Mouse (Mus musculus) adrenal gland, adult 8-10 months (tissue): ENCODE data around the gene Fkbp11. TPM values are rescaled to one million over a fixed set of nuclear protein-coding genes. Genes with fewer than 3 reads are reported as not detected.
"Not testable (repeated sequence)": the region's sequence is repeated elsewhere in the genome, so short reads cannot be mapped to it uniquely, and the experiment has no call there.

Source experiments
- DNase-seq: peaks from one replicate; pipeline ENCODE4 v3.0.0; 2022
- total RNA-seq, 4 experiments: library from RNA; stranded (reverse); gene quantifications; 2 replicates each; pipeline ENCODE4 v1.2.4; 2022

The Fkbp11 gene
- 10 to 100 TPM in 1 of 4 experiments, 1 to 10 TPM in 3; 7.1 to 14.4 (median 9.8) TPM for total RNA-seq

DNA sequence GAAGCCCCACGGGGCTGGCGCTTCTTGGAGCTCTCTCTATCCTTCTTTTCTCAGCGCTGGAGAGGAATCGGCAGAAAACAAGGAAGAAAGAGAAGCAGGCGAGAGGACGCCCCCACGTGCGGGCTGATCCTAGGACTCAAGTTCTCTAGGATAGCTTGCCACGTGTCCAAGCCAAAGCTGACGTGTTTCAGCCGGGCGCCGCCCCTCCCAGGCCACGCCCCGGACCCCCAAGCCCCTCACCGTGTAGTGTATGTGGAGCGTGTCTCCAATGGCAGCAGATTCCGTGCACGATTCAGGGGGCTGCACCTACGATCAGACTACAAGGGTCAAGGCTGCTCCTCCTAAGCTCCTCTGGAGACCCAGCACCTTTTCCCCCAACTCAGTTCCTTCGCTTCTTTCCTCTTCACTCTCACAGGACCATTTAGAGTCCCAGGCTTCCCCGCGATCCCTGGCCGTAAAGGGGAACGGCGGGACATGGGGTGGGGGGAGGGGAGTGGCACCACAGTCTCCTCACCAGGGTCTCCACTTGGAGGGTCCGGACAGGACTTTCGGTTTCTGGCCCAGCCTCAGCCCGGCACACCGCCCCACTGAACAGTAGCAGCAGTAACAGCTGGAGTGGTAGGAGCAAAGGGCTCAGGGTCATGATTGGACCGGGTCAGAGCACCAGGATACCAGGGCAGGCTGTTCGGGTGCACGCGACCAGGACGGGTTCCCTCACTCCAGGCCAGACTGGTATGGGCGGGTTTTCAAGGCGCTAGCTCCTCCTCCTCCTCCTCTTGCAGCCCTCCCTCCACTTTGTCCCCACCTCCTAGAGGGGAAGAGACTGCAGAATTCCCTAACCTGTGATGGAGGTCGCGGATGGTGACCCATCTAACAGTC lies at the start of gene Fkbp11:
Gene Fkbp11, minus strand, starts transcription at position 756 of the 879 bp plus-strand sequence.
- DNase-seq = peak; percentile 62

DNA sequence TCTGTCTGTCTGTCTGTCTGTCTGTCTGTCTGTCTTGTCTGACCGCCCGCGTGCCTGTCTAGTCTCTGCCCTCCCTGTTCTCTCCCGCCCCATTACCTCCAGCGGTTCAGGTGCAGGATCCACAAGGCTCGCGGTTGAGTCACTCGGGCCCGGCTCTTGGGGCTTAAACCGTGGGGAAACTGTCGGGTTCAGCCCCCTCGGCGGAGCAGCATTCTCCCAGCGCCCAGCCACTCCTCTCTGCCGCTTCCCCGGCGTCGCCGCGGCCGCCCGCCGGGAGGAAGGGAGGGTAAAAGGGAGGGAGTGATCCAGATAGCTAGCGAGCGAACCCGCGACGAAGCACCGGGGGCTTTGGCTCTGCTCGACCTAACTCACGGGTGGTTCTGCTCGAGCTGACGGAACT lies 49.8 kb upstream of the Fkbp11 start, which contains the start of gene Wnt10b:
Gene Wnt10b, minus strand, starts transcription at position 389 of the 400 bp plus-strand sequence.
- DNase-seq = no peak

- DNase-seq = no peak
Observed at GRCm38 (mm10) chr15:98777005-98777616, 49.1 kb upstream of the Fkbp11 start.

DNA sequence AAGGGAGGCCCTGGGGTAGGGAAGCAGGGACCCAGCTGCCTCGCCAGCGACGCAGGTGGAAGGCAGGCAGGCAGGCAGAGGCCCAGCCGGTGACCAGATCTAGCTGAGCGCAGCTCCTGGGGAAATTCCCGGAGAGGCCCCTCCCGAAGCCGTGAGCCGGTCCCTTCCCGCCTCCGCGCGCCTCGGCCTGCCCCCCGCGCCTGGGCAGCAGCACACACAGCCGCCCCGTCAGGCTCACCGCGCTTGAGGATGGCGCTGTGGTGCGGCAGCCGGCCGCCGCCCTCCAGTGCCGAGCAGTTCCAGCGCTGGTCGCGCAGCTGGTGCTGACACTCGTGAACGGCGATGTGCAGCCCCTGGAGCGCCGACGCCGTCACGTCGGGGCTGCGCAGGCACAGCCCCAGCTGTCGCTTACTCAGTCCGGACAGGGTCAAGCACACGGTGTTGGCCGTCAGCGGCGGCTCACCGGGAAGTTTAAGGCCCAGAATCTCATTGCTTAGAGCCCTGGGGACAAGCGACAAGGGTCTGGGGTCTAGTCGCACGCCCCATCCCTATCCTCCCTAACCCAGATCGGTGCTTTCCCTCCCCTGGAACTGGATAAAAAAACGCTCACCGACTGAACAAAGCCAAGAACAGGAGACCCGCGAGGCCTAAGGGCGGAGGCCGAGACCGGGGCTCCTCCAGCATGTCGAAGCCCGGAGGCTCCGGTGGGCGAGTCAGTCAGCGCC lies 48.4 kb upstream of the Fkbp11 start:
- DNase-seq = no peak

DNA sequence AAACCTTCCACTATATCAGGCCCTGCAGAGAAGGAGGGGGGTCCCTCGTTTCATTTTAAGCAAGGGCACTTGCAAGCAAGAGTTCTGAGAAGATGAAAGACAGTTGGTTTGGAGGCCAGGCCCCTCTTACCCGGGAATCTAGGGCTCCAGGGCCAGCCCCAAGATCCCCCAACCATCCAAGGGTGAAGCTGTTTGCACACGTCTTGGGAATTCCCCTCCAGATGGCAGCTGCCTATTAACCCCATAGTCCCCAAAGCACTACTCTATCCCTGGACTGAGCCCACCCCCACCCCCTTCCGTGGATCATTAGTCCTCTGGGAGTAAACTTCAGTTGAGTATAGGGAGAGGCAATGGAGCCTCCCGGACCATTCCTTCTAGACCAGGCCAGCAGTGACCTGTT lies 47.5 kb upstream of the Fkbp11 start:
- DNase-seq = no peak

GRCm38 (mm10) chr15:98774096-98774495 lies 46.1 kb upstream of the Fkbp11 start:
- no peak for DNase-seq

DNA sequence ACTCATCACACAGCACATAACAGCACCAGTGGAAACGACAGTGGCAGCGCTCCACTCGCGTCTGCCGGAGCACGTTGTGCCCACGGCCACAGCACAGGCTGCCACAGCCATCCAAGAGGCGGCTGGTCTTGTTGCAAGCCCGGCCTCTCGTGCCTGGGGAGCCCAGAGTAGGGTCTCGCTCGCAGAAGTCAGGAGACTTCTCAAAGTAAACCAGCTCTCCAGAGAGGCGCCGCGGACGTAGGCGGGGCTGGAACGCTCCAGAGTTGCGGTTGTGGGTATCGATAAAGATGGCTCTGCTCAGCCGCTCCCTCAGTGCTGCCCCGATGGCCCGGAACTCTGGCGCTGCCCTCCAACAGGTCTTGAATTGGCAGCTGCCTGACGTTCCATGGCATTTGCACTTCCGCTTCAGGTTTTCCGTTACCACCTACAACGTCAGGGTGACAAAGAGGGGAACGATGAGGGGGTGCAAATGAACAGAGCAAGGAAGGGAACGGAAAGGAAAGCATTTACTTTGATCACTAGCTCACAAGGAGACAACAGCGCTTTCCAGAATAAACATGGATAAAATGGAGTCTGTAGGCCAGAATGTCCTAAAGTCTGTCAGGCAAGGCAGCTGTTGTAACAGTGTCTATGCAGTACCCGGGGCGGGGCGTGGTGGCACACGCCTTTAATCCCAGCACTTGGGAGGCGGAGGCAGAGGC lies 44.7 kb upstream of the Fkbp11 start:
- no peak for DNase-seq

GRCm38 (mm10) chr15:98771813-98772425 lies 43.9 kb upstream of the Fkbp11 start:
- no peak for DNase-seq

DNA sequence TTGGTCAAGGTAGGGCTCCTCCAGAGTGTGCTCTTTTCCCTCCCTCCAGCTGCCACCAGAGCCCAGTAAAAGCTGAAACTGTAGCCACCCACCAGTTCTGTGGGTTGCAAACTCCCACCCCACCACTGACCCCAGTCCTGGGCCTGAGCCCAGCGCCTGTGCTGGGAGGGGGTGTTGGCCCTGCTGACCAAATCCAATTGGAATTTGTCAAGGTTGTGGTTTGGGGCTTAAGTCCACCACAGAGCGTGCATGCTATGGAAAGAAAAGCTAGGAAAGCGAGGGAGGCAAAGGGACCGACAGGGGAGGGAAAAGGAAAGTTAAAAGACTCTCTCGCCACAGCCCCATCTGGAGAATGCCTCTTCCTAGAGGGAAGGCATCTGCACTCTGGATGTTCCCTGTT lies 40.3 kb upstream of the Fkbp11 start:
- no peak for DNase-seq

- DNase-seq = no peak
Observed at GRCm38 (mm10) chr15:98765929-98766328, 37.9 kb upstream of the Fkbp11 start.

DNA sequence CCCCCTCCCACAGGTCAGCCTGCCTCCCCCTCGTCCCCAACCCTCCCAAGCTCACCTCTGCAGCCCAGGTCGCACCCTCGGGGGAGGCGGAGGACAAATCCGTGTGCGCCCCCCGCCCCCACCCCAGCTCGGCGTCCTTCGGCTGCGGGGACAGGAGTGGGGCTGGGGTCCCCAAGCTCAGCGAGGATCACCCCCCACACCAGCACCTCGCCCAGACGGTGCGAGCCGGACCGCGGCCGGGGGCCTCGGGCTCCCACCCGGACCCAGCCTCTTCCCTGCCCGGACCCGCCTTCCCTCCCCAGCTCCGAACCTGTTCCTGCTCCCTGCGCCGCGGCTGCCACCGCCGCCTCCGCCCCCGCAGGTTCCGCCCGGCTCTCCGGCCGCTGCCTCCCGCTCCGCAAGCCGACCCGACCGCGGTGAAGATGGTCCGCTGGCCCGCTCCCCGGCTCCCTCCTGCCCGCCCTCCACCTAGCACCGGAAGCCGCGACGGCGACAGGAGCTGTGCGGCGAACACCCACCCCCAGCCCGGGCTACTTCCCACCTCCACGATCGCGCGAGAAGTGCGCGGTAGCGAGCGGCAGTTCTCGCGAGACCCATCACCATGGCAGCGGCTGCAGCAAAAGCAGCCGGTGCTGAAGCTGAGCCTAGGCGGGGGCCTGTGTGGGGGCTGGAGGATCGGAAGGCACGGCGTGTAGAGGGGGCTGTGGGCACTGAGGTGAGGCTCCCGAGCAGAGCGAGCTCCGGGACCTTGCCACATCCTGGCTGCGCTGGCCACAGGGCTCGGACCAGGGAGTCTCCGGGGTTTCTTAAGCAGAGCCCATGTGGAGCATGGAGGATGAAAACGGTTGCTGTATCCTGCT lies 34.9 kb upstream of the Fkbp11 start, which contains the start of gene Arf3:
Gene Arf3, minus strand, starts transcription at position 545 of the 860 bp plus-strand sequence.
- DNase-seq = peak; percentile 95

GRCm38 (mm10) chr15:98762201-98762621 lies 34.2 kb upstream of the Fkbp11 start:
- peak; percentile 85 for DNase-seq

GRCm38 (mm10) chr15:98754125-98754524 lies 26.1 kb upstream of the Fkbp11 start:
- no peak for DNase-seq

DNA sequence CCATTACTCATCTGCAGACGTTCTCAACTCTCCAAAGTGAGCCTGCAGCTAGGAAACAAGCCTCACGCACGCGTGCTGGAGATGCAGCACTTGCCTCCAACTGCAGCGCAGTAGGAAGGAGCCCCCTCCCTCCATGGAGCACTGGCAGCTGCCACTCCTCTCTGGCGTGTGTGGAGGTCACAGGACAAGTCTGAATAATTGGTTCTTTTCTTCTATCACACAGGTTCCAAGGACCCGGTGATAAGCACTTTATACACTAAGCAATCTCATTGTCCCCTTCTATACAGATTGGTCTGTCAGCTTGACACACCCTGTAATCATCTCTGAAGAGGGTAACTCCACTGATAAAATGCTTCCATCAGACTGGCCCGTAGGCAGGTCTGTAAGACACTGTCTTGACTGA lies 25.0 kb upstream of the Fkbp11 start:
- no peak for DNase-seq

DNA sequence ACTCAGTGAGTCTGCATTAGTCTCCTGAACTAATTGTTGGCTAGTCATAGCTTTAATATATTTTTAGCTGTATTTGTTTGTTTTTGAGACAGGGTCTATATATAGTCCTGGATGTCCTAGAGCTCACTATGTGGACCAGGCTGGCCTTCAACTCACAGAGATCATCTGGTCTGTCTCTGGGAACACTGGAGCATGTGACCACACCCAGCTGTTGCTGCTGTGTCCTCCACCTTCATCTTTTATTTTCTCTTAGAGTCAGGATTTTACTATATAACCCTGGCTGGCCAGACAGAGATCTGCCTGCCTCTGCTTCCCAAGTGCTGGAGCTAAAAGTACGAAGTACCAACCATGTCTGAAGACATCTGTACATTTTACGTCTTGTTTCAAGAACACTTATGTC lies 21.1 kb upstream of the Fkbp11 start:
- no peak for DNase-seq

GRCm38 (mm10) chr15:98747296-98747695 lies 19.3 kb upstream of the Fkbp11 start:
- DNase-seq = no peak

DNA sequence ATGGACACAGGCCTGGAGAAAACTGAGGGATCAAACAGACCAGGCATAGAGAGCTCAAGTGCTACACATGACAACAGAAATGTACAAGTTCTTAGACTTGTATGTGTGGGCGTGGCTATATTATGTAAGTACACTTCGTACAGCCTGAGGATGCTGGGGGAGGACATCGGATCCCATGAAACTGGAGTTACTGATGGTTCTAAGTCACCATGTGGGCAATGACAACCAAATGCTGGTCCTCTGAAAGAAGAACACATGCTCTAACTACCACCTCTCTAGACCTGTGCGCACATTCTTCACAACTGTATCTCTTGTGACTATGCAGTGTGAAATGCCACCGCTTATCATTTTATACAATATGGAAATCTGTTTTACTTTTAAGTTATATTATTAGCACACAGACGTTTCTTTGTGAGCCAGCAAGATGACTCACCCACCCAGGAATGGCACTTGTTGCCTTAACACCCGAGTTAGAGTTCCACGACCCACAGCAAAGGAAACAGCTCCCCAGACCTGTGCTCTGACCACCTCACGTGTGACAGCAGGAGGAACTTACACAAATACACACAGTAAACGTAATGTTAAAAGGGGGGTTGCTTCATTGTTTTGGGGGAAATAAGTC lies 18.5 kb upstream of the Fkbp11 start:
- no peak for DNase-seq

GRCm38 (mm10) chr15:98743863-98744262 lies 15.9 kb upstream of the Fkbp11 start:
- DNase-seq = not testable (repeated sequence)

GRCm38 (mm10) chr15:98742766-98743428 lies 14.9 kb upstream of the Fkbp11 start:
- DNase-seq = no peak

DNA sequence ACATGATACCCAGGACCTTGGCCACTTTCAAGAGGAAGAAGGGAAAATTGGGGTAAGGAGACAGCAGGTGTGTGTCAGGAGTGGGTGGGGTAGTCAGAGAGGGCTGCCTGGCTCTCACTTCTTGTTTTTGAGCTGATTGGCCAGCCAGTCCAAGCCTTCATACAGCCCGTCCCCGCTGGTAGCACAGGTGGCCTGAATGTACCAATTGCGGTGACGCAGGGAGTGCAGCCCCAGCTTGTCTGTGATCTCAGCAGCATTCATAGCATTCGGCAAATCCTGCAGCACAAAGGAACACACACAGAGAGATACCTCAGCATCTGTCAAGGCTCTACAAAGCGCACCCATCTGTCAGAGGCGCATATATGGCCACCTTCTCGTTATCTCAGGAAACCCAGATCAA lies 12.2 kb upstream of the Fkbp11 start:
- no peak for DNase-seq
